Mouse (Mus musculus) adrenal gland, adult 10 weeks (tissue): ENCODE measurements around the gene Ahcyl2. TPM values are rescaled to one million over a fixed set of nuclear protein-coding genes. Genes with fewer than 3 reads are reported as not detected.

Source experiments
- polyA plus RNA-seq: library from polyadenylated mRNA; stranded (reverse); fragments of 350-450 nt; fragmentation: Illumina TruSeq; extraction: RNeasy Lipid Tissue Mini Kit (QIAGEN cat#74804); gene quantifications from one replicate; pipeline ENCODE4 v1.2.3, GENCODE M21; 2014; ENCODE audit warnings: low read depth, low replicate concordance

Ahcyl2 gene
- 305 TPM for polyA plus RNA-seq

GRCm38 (mm10) chr6:29767813-29768660 lies at the start of gene Ahcyl2:
TSS of gene Ahcyl2 (plus strand) at chr6:29768011.

GRCm38 (mm10) chr6:29735336-29735688 lies 32.5 kb upstream of the Ahcyl2 start, which contains the start of gene Smo:
TSS of gene Smo (plus strand) at chr6:29735503.

GRCm38 (mm10) chr6:29916530-29917382 lies 148.9 kb downstream of the Ahcyl2 start, which contains the start of gene Strip2:
TSS of gene Strip2 (plus strand) at chr6:29917012.

Other genes with a start within 250 kb of the Ahcyl2 start
- 0.93 TPM for gene Irf5, start 241.4 kb upstream of the Ahcyl2 start, polyA plus RNA-seq
- 66.2 TPM for gene Tnpo3, start 158.1 kb upstream of the Ahcyl2 start, polyA plus RNA-seq
- 0.29 TPM for gene Tspan33, start 73.8 kb upstream of the Ahcyl2 start, polyA plus RNA-seq
- gene Smo, start 32.5 kb upstream of the Ahcyl2 start, polyA plus RNA-seq: 17.9 TPM
- 2.8 TPM for gene Strip2, start 149.0 kb downstream of the Ahcyl2 start, polyA plus RNA-seq